Mouse (Mus musculus) MEL (cell line): Measurements from ENCODE around the gene Chsy1.

ENCODE experiments used
- CHD2 ChIP-seq: IDR thresholded peaks from 2 replicates; pipeline ENCODE4 v1.6.1; 2011; ENCODE audit warnings: low read length, improper control_type of control experiment
- CTCF ChIP-seq, 3 experiments: IDR thresholded peaks in 2 of 3; conservative IDR thresholded peaks in 1 of 3; 2 replicates each; pipeline ENCODE4 v1.5.1; 2011 to 2012; ENCODE audit warnings: low read length in 3 of 3, low read depth in 2 of 3, mild to moderate bottlenecking in 2 of 3, improper control_type of control experiment in 1 of 3, inconsistent platforms in 1 of 3, mixed read lengths in 1 of 3, moderate library complexity in 1 of 3; ENCODE audit not compliant: control insufficient read depth in 1 of 3, insufficient read depth in 1 of 3, poor library complexity in 1 of 3, severe bottlenecking in 1 of 3
- GATA1 ChIP-seq: IDR thresholded peaks from 2 replicates; pipeline ENCODE4 v1.6.1; 2011; ENCODE audit warnings: low read depth, low read length, improper control_type of control experiment
- MAX ChIP-seq: IDR thresholded peaks from 2 replicates; pipeline ENCODE4 v1.6.1; 2011; ENCODE audit warnings: low read length, improper control_type of control experiment
- MYC ChIP-seq: IDR thresholded peaks from 2 replicates; pipeline ENCODE4 v1.6.1; 2011; ENCODE audit warnings: low read depth, mild to moderate bottlenecking, low read length, improper control_type of control experiment, moderate library complexity
- NRF1 ChIP-seq: IDR thresholded peaks from 2 replicates; pipeline ENCODE4 v1.6.1; 2014; ENCODE audit warnings: low read depth, mild to moderate bottlenecking, inconsistent platforms, low read length, improper control_type of control experiment, moderate library complexity; ENCODE audit not compliant: poor library complexity, insufficient read depth, severe bottlenecking
- POLR2A ChIP-seq, 2 experiments: IDR thresholded peaks; 2 replicates each; pipeline ENCODE4 v1.6.1; 2011 to 2012; ENCODE audit warnings: low read length in 2 of 2, mild to moderate bottlenecking in 2 of 2, control low read depth in 1 of 2, improper control_type of control experiment in 1 of 2, low read depth in 1 of 2, moderate library complexity in 1 of 2; ENCODE audit not compliant: control insufficient read depth in 1 of 2, insufficient read depth in 1 of 2, poor library complexity in 1 of 2
- RCOR1 ChIP-seq: IDR thresholded peaks from 2 replicates; pipeline ENCODE4 v1.6.1; 2012; ENCODE audit warnings: low read depth, mild to moderate bottlenecking, inconsistent platforms, low read length, improper control_type of control experiment
- SMC3 ChIP-seq: IDR thresholded peaks from 2 replicates; pipeline ENCODE4 v1.6.1; 2011; ENCODE audit warnings: low read depth, low read length, improper control_type of control experiment
- TAL1 ChIP-seq: IDR thresholded peaks from 2 replicates; pipeline ENCODE4 v1.6.1; 2012; ENCODE audit warnings: mild to moderate bottlenecking, inconsistent platforms, low read length, moderate library complexity, mixed read lengths
- ZC3H11A ChIP-seq: IDR thresholded peaks from 2 replicates; pipeline ENCODE4 v1.6.1; 2012; ENCODE audit warnings: low read depth, mild to moderate bottlenecking, inconsistent platforms, low read length, improper control_type of control experiment
- ZNF384 ChIP-seq: IDR thresholded peaks from 2 replicates; pipeline ENCODE4 v1.6.1; 2012; ENCODE audit warnings: low read depth, mild to moderate bottlenecking, inconsistent platforms, low read length, improper control_type of control experiment

GRCm38 (mm10) chr7:66109855-66110635, 730 bp downstream of the Chsy1 start:
- no peak; a peak in 1 of 4 replicates for TF ChIP-seq POLR2A (IDR thresholded peaks at IDR 0.05; ENCODE audit: control insufficient read depth in 1 of 2, insufficient read depth in 1 of 2, low read depth in 1 of 2, low read length in 2 of 2, poor library complexity in 1 of 2)
- no peak for TF ChIP-seq SMC3
- TF ChIP-seq MAX: no peak
- TF ChIP-seq ZNF384: no peak
- TF ChIP-seq CTCF (IDR thresholded peaks at IDR 0.05 in 2 of 3, conservative IDR thresholded peaks at IDR 0.05 in 1 of 3; ENCODE audit: control insufficient read depth in 1 of 3, insufficient read depth in 1 of 3, low read depth in 2 of 3, low read length in 3 of 3, poor library complexity in 1 of 3, severe bottlenecking in 1 of 3): no peak
- TF ChIP-seq RCOR1: no peak
- TF ChIP-seq GATA1: no peak
- TF ChIP-seq CHD2: no peak
- TF ChIP-seq TAL1: no peak
- no peak for TF ChIP-seq NRF1
- TF ChIP-seq ZC3H11A: no peak
- no peak for TF ChIP-seq MYC
